Mouse (Mus musculus) gastrocnemius, adult 8-10 months (tissue): ENCODE data around the gene Dnttip1. TPM values are rescaled to one million over a fixed set of nuclear protein-coding genes. Genes with fewer than 3 reads are reported as not detected.
"Not testable (repeated sequence)": the region's sequence is repeated elsewhere in the genome, so short reads cannot be mapped to it uniquely, and the experiment has no call there.

Experiments
- DNase-seq, 2 experiments: peaks; one replicate each; pipeline ENCODE4 v3.0.0; 2022; ENCODE audit warnings: low spot score in 2 of 2
- total RNA-seq, 4 experiments: library from RNA; stranded (reverse); gene quantifications; 2 replicates each; pipeline ENCODE4 v1.2.4; 2022

Dnttip1 gene
- total RNA-seq, result 10 to 100 TPM; 15.6 to 21.0 (median 17.7) TPM

DNA sequence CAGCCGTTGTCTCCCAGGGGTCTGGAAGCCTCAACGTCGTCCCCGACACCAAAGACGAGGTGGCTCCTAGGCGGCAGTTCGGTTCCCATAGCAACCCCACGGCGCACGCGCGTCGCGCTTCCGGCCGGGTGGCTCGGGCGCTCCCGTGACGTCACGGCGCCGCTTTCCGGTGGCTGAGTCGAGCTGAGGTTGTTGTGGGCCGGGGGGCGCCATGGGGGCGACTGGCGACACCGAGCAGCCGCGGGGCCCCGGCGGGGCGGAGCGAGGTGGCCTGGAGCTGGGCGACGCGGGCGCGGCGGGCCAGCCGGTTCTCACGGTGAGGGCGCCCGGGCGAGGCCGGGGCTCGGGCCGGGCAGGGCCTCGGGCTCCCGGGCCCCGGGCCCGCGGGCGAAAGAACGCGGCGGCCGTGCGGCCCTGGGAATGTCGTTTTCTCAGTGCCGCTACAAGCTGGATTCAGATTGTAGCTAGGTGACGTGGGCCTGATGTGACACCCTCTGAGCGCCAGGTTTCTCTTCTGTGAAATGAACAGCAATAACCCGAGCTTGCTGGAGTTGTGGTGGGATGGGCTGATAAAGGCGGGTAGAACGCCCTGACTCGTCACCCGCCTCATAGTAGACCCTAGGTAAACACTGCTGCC lies at the start of gene Dnttip1, which contains the start of gene Wfdc3:
Gene Dnttip1, plus strand, starts transcription at position 141 of the 637 bp plus-strand sequence.
Gene Wfdc3, minus strand, starts transcription at position 89 of the 637 bp plus-strand sequence.
- DNase-seq, result peak; percentile 86 to 88

DNA sequence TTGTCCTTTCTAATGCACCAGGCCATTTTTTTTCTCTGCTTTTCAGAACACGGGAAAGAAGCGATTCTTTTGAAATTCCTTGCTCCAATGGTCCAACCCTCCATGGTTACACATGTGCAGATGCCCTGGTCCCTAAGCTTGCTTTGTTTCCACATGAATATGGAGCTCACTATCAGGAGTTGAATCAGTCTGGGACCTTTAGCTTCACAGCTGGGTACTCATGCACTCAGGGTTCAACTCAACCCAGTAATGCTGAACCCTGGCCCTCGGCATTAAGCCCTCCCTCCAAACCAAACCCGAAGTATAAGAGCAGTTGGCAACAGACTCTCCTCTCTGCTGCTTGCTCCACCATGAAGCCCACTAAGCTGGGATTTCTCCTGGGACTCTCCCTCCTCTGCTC lies 47.6 kb upstream of the Dnttip1 start, which contains the start of gene Spint4:
Gene Spint4, plus strand, starts transcription at position 301 of the 400 bp plus-strand sequence.
- DNase-seq, result no peak

DNA sequence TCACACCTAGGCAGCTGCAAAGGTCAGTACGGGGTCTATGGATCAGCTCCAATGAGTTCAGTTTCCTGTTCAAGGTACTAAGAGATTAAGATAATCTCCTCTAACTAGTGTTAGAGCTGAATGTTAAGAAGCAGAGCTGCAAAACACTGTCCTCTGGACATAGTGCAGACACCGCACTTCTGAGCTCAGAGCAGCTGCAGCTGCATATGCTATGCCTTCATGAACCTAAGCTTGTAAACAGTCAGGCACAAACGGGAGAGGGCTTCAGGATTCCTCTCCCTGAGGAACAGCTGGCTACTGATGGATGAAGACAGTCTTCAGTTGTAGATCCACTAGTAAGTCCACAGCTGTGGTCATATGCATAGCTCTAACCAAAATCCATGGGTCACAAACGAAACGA lies 44.8 kb upstream of the Dnttip1 start:
- DNase-seq, result no peak

DNA sequence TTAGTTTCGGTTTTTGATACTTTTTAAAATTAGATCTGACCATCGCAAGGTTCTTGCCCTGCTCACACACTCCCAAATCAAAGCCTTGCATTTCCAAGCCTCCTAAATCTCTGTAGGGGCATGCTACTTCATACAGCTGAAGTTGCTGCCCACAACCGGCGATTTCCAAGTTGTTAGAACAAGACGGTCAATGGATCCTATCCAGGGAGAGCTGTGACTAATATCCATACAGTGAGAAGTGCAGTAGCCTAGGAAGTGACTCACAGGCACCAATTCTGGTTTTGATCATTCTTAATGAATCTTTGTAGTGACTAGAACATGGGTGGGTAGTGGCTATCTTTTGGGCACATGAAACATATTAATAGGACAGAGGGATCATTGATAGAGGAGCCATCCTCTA lies 44.0 kb upstream of the Dnttip1 start:
- no peak for DNase-seq

DNA sequence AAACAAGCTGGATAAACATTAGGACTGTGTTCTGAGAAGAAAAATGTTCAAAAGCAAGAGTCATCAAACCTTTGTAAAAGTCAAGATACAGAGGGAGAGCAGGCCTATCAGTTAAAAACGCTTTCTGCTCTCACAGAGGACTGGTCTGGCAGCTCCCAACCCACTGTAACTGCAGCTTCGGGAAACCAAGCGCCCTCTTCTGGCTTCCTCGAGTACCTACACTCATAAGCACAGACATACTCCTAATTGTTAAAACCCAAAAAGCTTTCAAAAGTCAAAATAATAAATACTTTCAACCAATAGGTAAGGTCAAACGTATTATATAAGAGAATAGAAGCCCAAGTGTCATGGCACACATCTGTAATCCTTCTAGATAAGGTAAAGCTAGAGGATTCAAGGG lies 41.5 kb upstream of the Dnttip1 start:
- DNase-seq, result no peak

DNA sequence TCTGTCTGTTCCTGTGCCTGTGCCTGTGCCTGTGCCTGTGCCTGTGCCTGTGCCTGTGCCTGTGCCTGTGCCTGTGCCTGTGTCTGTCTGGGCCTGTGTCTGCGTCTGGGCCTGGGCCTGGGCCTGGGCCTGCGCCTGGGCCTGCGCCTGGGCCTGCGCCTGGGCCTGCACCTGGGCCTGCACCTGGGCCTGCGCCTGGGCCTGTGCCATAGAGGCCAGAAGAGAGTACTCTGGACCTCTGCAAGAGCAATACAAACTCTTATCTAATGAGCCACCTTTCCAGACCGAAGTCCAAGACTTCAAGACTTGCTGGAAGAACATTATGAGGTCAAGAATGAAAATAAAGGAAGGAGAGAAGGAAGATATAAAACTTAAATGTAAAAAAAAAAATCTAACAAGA lies 40.5 kb upstream of the Dnttip1 start:
- DNase-seq, result no peak

DNA sequence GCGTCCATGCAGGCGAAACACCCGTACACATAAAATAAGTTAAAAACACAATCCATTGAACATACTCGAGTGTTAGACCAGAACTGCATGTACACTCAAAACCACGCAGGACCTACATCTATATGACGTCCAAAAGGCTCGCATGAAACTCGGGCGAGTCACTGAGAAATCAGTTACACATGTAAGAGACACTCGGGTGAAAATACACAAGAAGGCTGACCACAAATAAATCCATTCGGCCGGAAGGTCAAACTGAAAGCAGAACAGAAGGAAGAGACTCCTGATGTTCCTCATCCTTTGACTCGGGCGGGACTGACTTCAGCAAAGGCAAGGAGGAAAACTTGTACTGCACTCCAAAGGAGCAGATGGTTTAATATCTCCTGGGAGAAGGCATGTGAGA lies 39.8 kb upstream of the Dnttip1 start:
- DNase-seq, result no peak

DNA sequence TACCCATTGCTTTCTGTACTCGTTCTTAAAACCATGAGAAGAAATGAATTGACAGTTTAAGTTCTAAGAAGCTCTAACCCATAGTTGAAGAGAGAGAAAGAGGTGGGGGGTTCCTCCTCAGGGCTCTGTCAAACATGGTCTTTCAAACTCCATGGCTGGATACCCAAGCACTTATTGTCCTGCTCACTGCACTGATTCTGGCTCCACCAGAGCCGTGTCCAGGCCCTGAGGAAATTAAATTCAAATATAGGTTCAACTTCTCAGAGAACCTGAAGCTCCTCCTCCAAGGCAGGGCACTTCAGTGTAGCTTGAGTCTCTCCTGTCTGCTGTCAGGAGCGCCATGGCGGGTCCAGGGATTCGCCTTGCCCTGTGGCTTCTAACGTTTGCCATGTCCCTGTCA lies 30.8 kb upstream of the Dnttip1 start, which contains the start of gene Spint5:
Gene Spint5, plus strand, starts transcription at position 301 of the 400 bp plus-strand sequence.
- DNase-seq, result no peak

DNA sequence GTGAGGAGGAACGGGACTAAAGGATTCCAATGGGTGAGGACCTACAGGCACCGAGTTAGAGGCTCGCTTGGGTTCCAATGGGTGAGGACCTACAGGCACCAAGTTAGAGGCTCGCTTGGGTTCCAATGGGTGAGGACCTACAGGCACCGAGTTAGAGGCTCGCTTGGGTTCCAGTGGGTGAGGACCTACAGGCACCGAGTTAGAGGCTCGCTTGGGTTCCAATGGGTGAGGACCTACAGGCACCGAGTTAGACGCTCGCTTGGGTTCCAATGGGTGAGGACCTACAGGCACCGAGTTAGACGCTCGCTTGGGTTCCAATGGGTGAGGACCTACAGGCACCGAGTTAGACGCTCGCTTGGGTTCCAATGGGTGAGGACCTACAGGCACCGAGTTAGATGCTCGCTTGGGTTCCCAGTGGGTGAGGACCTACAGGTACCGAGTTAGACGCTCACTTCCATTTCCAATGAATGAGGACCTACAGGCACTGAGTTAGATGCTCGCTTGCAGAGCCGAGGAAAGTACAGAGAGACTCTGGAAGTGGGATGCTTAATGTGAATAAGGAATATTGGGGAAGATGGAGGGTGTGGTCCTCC lies 29.5 kb upstream of the Dnttip1 start:
- DNase-seq, result not testable (repeated sequence)

DNA sequence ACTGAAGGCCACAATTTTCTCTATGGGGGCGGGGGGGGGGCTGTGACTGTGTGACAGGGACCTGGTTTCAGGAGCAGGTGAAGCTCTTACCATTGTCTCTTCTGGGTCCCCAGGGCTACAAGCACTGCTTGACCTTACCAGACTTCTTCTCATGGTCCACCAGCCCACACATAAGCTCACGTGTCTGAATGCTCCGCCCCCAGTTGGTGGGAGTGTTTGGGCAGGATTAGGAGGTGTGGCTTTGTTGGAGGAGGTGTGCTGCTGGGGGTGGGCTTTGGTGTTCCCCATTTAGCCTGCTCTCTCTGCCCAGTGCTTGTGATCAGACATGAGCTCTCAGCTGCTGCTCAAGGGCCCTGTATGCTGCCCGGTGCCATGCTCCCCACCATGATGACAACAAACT lies 22.5 kb upstream of the Dnttip1 start:
- DNase-seq, result no peak

DNA sequence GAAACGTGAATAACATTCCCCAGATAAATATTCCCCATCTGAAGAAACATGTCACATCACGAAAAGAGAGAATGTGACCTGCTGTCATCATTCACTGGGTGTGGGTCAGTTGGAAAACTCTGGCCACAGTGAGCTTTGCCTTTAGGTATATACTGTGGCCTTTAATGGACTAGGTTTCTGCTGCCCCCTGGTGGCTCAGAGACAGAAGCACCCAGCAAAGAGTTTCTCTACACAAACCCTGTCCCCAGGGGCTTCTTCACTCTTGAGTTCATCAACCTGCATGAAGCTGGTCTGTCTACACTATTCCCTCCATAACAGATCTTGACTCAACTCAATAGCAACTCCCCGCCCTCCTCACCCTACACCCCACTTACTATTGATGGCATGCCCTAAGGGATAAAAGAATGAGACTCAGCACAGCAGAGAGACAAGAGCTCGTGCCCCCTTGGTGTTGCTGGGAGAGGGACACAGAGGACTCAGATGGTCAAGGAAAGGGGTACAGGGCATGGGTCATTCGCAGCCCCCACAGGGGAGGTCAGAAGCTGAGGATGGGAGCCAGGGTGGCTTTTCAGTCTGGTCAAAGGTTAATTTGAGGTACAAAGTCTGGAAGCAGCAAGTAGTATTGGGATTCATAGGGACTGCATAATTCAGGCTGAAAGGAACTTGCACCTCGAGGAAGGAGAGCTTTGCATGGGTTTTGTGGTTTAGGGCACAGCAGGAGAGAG lies 19.7 kb upstream of the Dnttip1 start:
- peak in 1 of 2 experiments; percentile 29 for DNase-seq

DNA sequence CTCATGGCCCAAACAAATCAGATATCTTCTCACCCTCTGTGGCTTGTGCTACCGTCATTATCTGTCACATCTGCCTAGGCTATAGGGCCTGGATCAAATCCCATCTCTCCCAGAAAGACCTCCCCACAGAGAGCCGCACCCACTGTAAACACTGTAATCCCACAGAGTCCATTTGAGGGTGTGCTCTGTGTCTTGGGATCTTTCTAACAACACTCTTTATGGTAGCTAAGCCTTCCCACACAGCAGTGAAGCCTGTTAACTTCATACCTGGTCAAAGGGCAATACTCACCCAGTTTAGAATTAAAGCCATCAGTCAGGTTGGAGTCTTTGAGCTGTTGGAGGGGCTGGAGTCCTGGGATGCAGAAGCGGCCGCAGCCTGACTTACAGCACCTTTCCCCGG lies 14.1 kb upstream of the Dnttip1 start:
- DNase-seq, result no peak

DNA sequence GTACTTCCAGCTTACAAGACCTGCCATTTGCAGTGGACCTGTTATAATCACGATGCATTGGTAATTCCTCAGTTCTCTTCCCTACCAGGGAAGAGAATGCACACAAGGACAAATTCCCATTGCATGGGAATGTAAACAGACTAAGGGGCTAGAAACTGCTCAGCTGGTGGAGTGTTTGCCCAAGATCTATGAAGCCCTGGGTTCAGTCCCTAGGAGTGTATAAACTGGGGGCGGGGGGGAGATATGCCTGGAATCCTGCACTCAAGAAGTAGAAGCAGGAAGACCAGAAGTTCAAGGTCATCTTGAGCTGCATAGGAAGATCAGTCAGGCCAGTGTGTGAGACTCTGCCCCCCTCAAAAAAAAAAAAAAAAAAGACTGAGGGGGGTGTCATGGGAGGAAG lies 12.5 kb upstream of the Dnttip1 start:
- DNase-seq, result no peak

DNA sequence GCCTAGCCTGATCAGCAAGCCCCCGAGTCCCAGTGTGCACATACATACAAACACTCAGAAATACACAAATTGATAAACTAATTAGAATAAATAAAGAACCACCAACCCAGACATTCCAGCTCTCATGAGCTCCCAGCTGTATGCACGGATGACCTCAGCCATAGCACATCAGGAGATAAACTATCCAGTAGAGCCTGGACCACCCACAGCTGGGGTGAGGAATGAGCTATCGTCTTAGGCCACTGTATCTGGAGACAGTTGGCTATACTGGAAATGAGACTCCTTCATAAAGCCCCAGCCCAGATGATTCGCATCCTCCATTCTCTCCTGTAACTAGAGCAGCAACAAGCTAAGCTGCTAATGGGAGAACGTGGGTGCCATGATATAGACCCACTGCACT lies 10.9 kb upstream of the Dnttip1 start:
- no peak for DNase-seq

DNA sequence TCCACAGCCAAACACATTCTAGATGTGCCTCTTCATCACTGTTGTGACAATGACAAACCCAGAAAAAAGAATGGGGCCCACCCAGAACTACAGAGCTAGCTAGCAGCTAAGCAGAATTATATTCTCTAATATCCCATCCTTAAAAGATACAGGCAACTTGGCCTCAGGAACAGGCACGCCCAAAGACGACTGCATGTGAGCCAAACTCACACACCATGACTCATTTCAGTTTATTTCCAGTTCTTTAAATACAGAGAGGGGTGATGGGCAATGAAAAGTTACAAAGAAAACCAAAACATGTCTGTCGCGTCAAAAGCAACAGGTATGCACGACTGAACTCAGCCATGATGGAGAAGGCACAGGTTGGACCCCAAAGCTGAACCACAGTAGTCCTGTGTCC lies 10.3 kb upstream of the Dnttip1 start:
- DNase-seq, result no peak

DNA sequence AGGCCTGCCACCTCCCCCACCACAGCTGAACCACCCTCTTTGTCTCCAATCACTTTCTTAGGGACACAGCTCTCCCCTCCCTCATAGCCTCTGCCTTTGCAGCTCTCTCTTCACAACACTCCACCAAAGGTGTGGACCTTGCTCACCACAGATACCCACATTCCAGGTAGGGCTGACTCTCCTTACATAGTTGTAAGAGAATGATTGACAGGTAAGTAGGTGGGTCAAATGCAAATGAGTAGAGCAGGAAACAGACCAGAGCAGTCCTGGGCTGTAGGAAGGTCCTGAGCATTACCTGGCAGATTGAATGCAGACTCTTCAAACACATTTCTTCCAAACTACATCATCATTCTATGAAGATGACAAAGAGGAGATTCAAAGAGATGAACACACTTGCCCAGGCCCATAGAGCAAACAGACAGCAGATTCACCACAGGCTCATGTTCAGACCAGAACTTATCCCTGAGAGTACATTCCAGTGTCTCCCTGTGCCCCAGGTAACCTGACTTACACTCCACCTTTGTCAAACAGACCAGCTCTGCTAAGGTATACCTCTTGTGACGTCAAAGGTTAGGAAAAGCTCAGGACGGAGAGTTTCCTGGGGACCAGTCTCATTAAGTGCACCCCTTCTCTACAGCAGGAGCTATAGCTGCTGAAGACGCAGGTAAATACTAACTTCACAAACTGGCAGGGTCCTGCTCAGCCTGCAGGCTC lies 8.2 kb upstream of the Dnttip1 start:
- DNase-seq, result no peak

DNA sequence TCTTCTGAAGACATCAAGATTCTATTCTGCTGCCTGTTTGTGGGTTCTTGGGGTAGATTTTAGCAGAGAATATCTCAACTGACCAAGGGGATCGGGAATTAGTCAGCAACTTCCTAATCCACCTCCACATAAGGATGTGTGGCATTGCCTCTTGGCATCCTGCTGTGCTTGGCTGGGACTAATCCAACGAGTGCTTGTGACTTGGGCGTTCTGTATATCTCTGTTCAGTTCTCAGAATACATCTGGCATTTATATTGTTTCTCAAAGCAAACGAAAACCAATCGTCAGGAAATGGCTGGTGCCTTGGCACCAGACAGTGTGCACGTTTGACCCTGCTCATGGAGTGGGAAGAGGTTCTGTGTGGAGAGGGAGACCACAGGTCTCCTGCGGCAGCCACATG lies 5.9 kb upstream of the Dnttip1 start:
- DNase-seq, result no peak

DNA sequence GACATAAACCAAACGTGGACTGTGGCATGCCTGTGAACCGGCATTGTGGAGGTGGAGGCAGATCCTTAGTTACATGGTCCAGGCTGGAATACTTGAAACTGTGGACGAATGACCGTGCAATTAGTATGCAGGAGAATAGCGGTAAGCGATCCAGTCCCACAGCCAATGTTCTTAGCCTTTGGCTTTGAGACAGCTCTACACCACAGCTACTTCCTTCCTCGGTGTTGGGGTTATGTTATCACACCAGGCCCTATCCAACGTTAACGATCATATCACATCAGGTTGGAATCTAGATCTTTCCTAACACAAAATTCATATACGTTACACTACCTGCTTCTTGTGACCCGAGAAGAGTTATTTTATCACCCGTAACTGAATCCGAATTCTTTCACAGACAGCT lies 796 bp upstream of the Dnttip1 start:
- no peak for DNase-seq

DNA sequence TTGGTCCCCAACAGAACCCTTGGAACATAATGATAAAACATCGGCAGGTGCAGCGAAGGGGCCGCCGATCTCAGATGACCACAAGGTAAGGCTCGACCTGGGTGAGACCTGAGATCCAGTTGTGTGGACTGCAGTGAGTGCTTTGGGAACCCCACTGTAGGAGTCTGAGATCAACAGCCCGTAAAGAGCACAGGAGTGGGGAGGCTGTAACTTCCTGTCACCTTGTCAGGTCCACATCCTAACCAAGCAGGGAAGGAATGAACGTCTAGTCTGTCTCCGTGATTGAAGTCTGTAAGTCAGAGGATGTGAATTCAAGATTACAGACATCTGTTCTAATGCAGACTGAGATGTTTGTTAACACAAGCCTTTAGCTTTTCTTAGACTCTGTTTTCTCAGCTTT lies 910 bp downstream of the Dnttip1 start:
- no peak for DNase-seq

DNA sequence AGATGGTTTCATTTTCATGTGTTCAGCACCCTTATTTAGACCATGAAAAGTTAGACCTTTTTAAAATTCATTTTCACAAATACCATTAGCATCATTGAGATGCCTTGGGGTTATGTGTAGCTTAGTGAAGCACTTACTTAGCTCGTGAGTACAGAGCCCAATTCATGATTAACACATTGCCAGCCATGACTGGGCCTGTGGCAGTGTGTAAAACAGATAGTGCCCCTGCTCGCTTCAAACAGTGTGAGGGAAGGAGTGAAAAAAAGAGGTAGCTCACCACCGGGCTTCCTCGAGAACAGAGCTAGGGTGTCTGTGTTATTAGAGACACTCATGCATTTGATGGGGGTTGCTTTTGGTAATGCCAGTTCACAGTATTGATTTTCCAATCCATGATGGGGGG lies 2.4 kb downstream of the Dnttip1 start:
- no peak for DNase-seq

DNA sequence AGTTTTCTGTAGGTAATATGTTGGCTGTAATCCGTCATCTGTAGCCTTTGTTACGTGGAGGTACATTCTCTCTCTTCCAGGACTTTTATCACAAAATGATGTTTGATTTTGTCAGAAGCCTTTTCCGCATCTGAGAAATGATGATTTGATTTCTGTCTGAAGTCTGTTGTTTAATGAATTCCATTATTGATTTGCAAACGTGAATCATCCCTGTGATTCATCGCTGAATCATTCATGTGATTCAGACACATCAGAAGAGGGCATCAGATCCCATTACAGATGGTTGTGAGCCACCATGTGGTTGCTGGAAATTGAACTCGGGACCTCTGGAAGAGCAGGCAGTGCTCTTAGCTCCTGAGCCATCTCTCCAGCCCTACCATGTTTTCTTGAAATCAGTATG lies 3.2 kb downstream of the Dnttip1 start:
- no peak for DNase-seq

DNA sequence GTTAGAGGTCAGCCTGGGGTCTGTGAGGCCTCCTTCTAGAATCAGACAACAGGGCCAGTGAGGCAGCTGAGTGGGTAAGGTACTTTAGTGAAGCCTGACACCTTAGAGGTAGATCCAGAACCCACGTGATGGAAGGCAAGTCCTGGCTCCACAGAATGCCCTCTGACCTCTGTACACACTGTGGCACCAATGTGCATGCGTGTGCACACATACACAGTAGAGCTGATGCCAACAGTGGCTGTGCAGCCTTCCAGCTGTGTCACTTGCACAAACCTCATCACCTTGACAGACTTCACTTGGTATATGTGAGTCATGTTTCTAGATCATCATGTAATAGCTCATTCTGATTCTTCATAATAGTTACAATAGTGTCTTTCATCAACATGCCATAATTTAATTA lies 6.7 kb downstream of the Dnttip1 start:
- DNase-seq, result no peak
